Mouse (Mus musculus) liver, embryonic 12.5 days (tissue): ENCODE results near the gene Hnrnpab. TPM values are rescaled to one million over a fixed set of nuclear protein-coding genes. Genes with fewer than 3 reads are reported as not detected.
A peak's percentile ranks its signal among the peaks of the same experiment; 100 is the strongest.

Experiments used
- ATAC-seq: fragments of 200-750 bp; cut with Nextera tagmentation; 2 replicates; pipeline ENCODE4 v1.8.0; 2017; ENCODE audit warnings: moderate number of reproducible peaks, mild to moderate bottlenecking, moderate library complexity
- H3K27ac ChIP-seq: fragments of 300-500 bp; sonication (generic); 2 replicates; pipeline ENCODE4 v1.5.1; 2016; ENCODE audit warnings: mild to moderate bottlenecking
- H3K27me3 ChIP-seq: fragments of 300-500 bp; sonication (generic); replicated peaks from 2 replicates; pipeline ENCODE4 v1.6.1; 2016; ENCODE audit warnings: mild to moderate bottlenecking, moderate library complexity
- H3K36me3 ChIP-seq: fragments of 300-500 bp; sonication (generic); 2 replicates; pipeline ENCODE4 v1.6.1; 2016; ENCODE audit warnings: mild to moderate bottlenecking, moderate library complexity
- H3K4me1 ChIP-seq: fragments of 300-500 bp; sonication (generic); 2 replicates; pipeline ENCODE4 v1.6.1; 2016
- H3K4me2 ChIP-seq: fragments of 300-500 bp; sonication (generic); 2 replicates; pipeline ENCODE4 v1.6.1; 2016; ENCODE audit warnings: mild to moderate bottlenecking, moderate library complexity
- H3K4me3 ChIP-seq: fragments of 300-500 bp; sonication (generic); 2 replicates; pipeline ENCODE4 v1.5.1; 2016; ENCODE audit warnings: mild to moderate bottlenecking, moderate library complexity
- H3K9ac ChIP-seq: fragments of 300-500 bp; sonication (generic); 2 replicates; pipeline ENCODE4 v1.6.1; 2016; ENCODE audit warnings: mild to moderate bottlenecking, moderate library complexity
- H3K9me3 ChIP-seq: fragments of 300-500 bp; sonication (generic); replicated peaks from 2 replicates; pipeline ENCODE4 v1.6.1; 2016; ENCODE audit warnings: mild to moderate bottlenecking, moderate library complexity
- WGBS: fragments of 180-500 bp; shearing (Covaris S2); methylation state at CpG from one replicate; pipeline ENCODE4 v1.1.7; 2016; ENCODE audit not compliant: insufficient replicate concordance; 5-methylcytosine and 5-hydroxymethylcytosine counted together
- polyA plus RNA-seq: library from polyadenylated mRNA; unstranded; fragments of >200 nt; fragmentation: Nextera tagmentation; extraction: Ambion mirVana; gene quantifications from 2 replicates; pipeline ENCODE4 v1.2.1, GENCODE M21; 2016

Gene Hnrnpab
- 503 and 514 TPM in 2 replicates for polyA plus RNA-seq

- no peaks in the 10 kb centered on the region for H3K27me3 ChIP-seq
- peak; percentile 85 for ATAC-seq
- peak within 1 kb of the TSS; percentile 99 for H3K9ac ChIP-seq
- peaks cover 41% of the 10 kb centered on the region for H3K36me3 ChIP-seq
- H3K4me1 ChIP-seq: peaks cover 81% of the 10 kb centered on the region
- peak within 1 kb of the TSS; percentile 96 for H3K27ac ChIP-seq
- H3K4me2 ChIP-seq: peak within 1 kb of the TSS; percentile 93
- no peaks in the 10 kb centered on the region for H3K9me3 ChIP-seq
- WGBS: under 1% methylated on average over 91 of the region's 91 CpGs
- peak within 1 kb of the TSS; percentile 99 for H3K4me3 ChIP-seq
Observed at GRCm38 (mm10) chr11:51606447-51607095, at the start of gene Hnrnpab. Gene Hnrnpab (minus strand): TSS chr11:51606847.

- Histone ChIP-seq H3K4me3 (no peak overlapping the region), H3K36me3 (no peaks in the 10 kb centered on the region), H3K27me3 (peaks cover 41% of the 10 kb centered on the region), H3K27ac (no peak overlapping the region), H3K9ac (no peak overlapping the region), H3K4me1 (peaks cover 20% of the 10 kb centered on the region), H3K9me3 (no peaks in the 10 kb centered on the region), H3K4me2 (no peak overlapping the region)
- ATAC-seq: no peak
- 86% methylated on average over 3 of the region's 3 CpGs for WGBS
Observed at GRCm38 (mm10) chr11:51654891-51655290, 48.2 kb upstream of the Hnrnpab start.

- Histone ChIP-seq H3K9ac (no peak overlapping the region), H3K4me1 (peaks cover 29% of the 10 kb centered on the region), H3K4me2 (no peak overlapping the region), H3K27me3 (peaks cover 53% of the 10 kb centered on the region), H3K9me3 (no peaks in the 10 kb centered on the region), H3K36me3 (no peaks in the 10 kb centered on the region), H3K27ac (no peak overlapping the region), H3K4me3 (no peak overlapping the region)
- 72% methylated on average over 6 of the region's 6 CpGs for whole genome bisulfite sequencing
- no peak for ATAC-seq
Observed at GRCm38 (mm10) chr11:51653736-51654135, 47.1 kb upstream of the Hnrnpab start.

- 71% methylated on average over 4 of the region's 4 CpGs for WGBS
Observed at GRCm38 (mm10) chr11:51652889-51653418, 46.3 kb upstream of the Hnrnpab start.

GRCm38 (mm10) chr11:51650691-51651515 is 44.3 kb upstream of the Hnrnpab start, which contains the start of the genes N4bp3 and D930048N14Rik:
Gene N4bp3 (minus strand): TSS chr11:51650842.
Gene D930048N14Rik (plus strand): TSS chr11:51650954.
- Histone ChIP-seq H3K4me2 (peak within 1 kb of the TSS; percentile 89), H3K9me3 (no peaks in the 10 kb centered on the region), H3K27me3 (peaks cover 73% of the 10 kb centered on the region), H3K9ac (peak within 1 kb of the TSS; percentile 54), H3K27ac (no peak within 1 kb of the TSS), H3K36me3 (no peaks in the 10 kb centered on the region), H3K4me1 (peaks cover 41% of the 10 kb centered on the region), H3K4me3 (peak within 1 kb of the TSS; percentile 63)
- under 1% methylated on average over 67 of the region's 70 CpGs for WGBS
- ATAC-seq: peak; percentile 58

More at GRCm38 (mm10) chr11:51652889-51653418, 46.3 kb upstream of the Hnrnpab start:
- H3K27me3 ChIP-seq: peaks cover 61% of the 10 kb centered on the region
- H3K27ac ChIP-seq: no peak overlapping the region
- no peaks in the 10 kb centered on the region for H3K36me3 ChIP-seq
- H3K4me3 ChIP-seq: no peak overlapping the region
- H3K4me1 ChIP-seq: peaks cover 28% of the 10 kb centered on the region
- no peak overlapping the region for H3K4me2 ChIP-seq
- ATAC-seq: no peak
- no peaks in the 10 kb centered on the region for H3K9me3 ChIP-seq
- H3K9ac ChIP-seq: no peak overlapping the region

- Histone ChIP-seq H3K4me3 (peak overlapping the region; percentile 63), H3K4me1 (peaks cover 41% of the 10 kb centered on the region), H3K9me3 (no peaks in the 10 kb centered on the region), H3K36me3 (no peaks in the 10 kb centered on the region), H3K4me2 (peak overlapping the region; percentile 89), H3K9ac (peak overlapping the region; percentile 54), H3K27me3 (peaks cover 73% of the 10 kb centered on the region), H3K27ac (no peak overlapping the region)
- no peak for ATAC-seq
- WGBS: 1% methylated on average over 30 of the region's 30 CpGs
Observed at GRCm38 (mm10) chr11:51650261-51650660, 43.6 kb upstream of the Hnrnpab start.

- no peaks in the 10 kb centered on the region for H3K9me3 ChIP-seq
- H3K36me3 ChIP-seq: no peaks in the 10 kb centered on the region
- H3K9ac ChIP-seq: peak overlapping the region; percentile 54
- peaks cover 73% of the 10 kb centered on the region for H3K27me3 ChIP-seq
- H3K4me3 ChIP-seq: peak overlapping the region; percentile 63
- ATAC-seq: no peak
- no peak overlapping the region for H3K27ac ChIP-seq
- 2% methylated on average over 7 of the region's 7 CpGs for WGBS
- H3K4me1 ChIP-seq: peaks cover 41% of the 10 kb centered on the region
- peak overlapping the region; percentile 89 for H3K4me2 ChIP-seq
Observed at GRCm38 (mm10) chr11:51649889-51650199, 43.2 kb upstream of the Hnrnpab start.

GRCm38 (mm10) chr11:51649111-51649888 is 42.7 kb upstream of the Hnrnpab start:
- Histone ChIP-seq H3K4me1 (peaks cover 41% of the 10 kb centered on the region), H3K27ac (no peak overlapping the region), H3K4me2 (peak overlapping the region; percentile 89), H3K9ac (peak overlapping the region; percentile 54), H3K9me3 (no peaks in the 10 kb centered on the region), H3K4me3 (peak overlapping the region; percentile 63), H3K36me3 (no peaks in the 10 kb centered on the region), H3K27me3 (peaks cover 73% of the 10 kb centered on the region)
- ATAC-seq: no peak
- WGBS: 32% methylated on average over 11 of the region's 11 CpGs

GRCm38 (mm10) chr11:51648566-51648965 is 41.9 kb upstream of the Hnrnpab start:
- H3K36me3 ChIP-seq: no peaks in the 10 kb centered on the region; the same call in 1 of the 2 replicates
- H3K4me1 ChIP-seq: peaks cover 46% of the 10 kb centered on the region
- 36% methylated on average over 3 of the region's 3 CpGs for WGBS
- ATAC-seq: no peak
- H3K9ac ChIP-seq: 0 out of 2 replicates have a peak overlapping the region, but pooled peaks have one; percentile 4
- H3K27ac ChIP-seq: no peak overlapping the region
- H3K9me3 ChIP-seq: no peaks in the 10 kb centered on the region
- H3K4me3 ChIP-seq: no peak overlapping the region
- peaks cover 75% of the 10 kb centered on the region for H3K27me3 ChIP-seq
- H3K4me2 ChIP-seq: peak overlapping the region; percentile 89

GRCm38 (mm10) chr11:51646751-51647667 is 40.4 kb upstream of the Hnrnpab start:
- Histone ChIP-seq H3K27me3 (peaks cover 68% of the 10 kb centered on the region), H3K27ac (0 out of 2 replicates have a peak overlapping the region, but pooled peaks have one; percentile 1), H3K4me2 (no peak overlapping the region)

More at GRCm38 (mm10) chr11:51646751-51647667, 40.4 kb upstream of the Hnrnpab start:
- Histone ChIP-seq H3K4me1 (peaks cover 52% of the 10 kb centered on the region), H3K4me3 (no peak overlapping the region), H3K36me3 (peaks cover 2% of the 10 kb centered on the region; the same call in 1 of the 2 replicates), H3K9ac (no peak overlapping the region), H3K9me3 (no peaks in the 10 kb centered on the region)
- 38% methylated on average over 15 of the region's 15 CpGs for WGBS
- ATAC-seq: no peak
